Mouse (Mus musculus) E14TG2a.4 (cell line): ENCODE measurements around the gene Tvp23b.

Experiments used
- H3K27me3 ChIP-seq: 2 replicates; pipeline ENCODE4 v1.6.1; 2014; ENCODE audit warnings: low read length, control low read depth; ENCODE audit not compliant: insufficient read depth
- H3K36me3 ChIP-seq: 2 replicates; pipeline ENCODE4 v1.6.1; 2014; ENCODE audit warnings: low read length, control low read depth; ENCODE audit not compliant: insufficient read depth
- H3K4me1 ChIP-seq: replicated peaks from 2 replicates; pipeline ENCODE4 v1.6.1; 2014; ENCODE audit warnings: low read depth, low read length, control low read depth
- H3K4me3 ChIP-seq: replicated peaks from 2 replicates; pipeline ENCODE4 v1.5.1; 2014; ENCODE audit warnings: mild to moderate bottlenecking, low read length
- H3K9me3 ChIP-seq: 2 replicates; pipeline ENCODE4 v1.6.1; 2014; ENCODE audit warnings: low read length, control low read depth
- CTCF ChIP-seq: conservative IDR thresholded peaks from 2 replicates; pipeline ENCODE4 v1.5.1; 2014; ENCODE audit warnings: low read length
- NANOG ChIP-seq: IDR thresholded peaks from 2 replicates; pipeline ENCODE4 v1.6.1; 2014; ENCODE audit warnings: borderline replicate concordance, low read length, mixed read lengths
- POU5F1 ChIP-seq: IDR thresholded peaks from 2 replicates; pipeline ENCODE4 v1.6.1; 2014; ENCODE audit warnings: low read length, borderline replicate concordance

The Tvp23b gene

DNA sequence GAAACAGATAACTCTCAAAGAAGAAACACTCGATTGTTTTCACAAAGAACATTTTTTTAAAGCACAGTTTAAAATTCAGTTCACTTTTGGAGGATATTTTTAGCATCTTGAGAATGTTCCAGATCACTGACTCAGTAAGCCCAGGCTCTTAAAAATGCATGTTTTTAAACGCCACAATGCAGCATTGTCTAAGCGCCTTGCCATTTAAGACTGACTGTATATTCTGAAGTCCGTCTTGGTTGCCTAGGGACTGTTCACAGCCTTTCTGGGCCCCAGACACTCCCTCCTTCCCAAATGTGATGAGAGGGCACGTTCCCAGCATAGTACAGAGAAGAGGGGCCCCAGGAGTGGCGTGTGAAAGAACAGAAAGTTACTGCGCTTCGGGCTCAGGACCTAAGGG, 32.1 kb downstream of the Tvp23b start:
- Histone ChIP-seq H3K36me3 (no peaks in the 10 kb centered on the region), H3K4me3 (no peak overlapping the region), H3K4me1 (no peaks in the 10 kb centered on the region), H3K27me3 (no peaks in the 10 kb centered on the region), H3K9me3 (no peaks in the 10 kb centered on the region)
- no peak for TF ChIP-seq NANOG
- TF ChIP-seq POU5F1: no peak
- TF ChIP-seq CTCF: no peak

GRCm38 (mm10) chr11:62913141-62913540, 33.9 kb downstream of the Tvp23b start:
- Histone ChIP-seq H3K27me3 (no peaks in the 10 kb centered on the region), H3K9me3 (peaks cover 3% of the 10 kb centered on the region), H3K36me3 (no peaks in the 10 kb centered on the region), H3K4me3 (no peak overlapping the region), H3K4me1 (no peaks in the 10 kb centered on the region)
- no peak for TF ChIP-seq POU5F1
- no peak for TF ChIP-seq NANOG
- TF ChIP-seq CTCF: no peak

DNA sequence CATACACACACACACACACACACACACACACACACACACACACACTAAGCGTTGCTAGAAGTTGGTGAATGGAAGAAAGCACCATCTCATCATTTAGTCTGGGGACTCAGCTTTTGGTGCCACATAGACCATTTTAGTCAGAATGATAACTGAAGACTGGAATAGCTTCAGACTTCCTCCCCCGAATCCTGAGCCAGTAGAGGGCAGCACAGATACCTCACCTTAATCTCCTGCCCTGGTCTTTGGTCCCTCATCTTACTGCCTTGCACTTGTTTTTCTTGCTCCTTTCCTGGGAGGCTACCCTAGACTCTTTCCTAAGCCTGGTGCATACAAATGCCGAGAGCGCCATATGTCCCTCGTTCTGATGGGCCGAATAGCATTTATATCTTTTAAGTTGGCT, 35.3 kb downstream of the Tvp23b start:
- Histone ChIP-seq H3K4me3 (no peak overlapping the region), H3K27me3 (no peaks in the 10 kb centered on the region), H3K36me3 (no peaks in the 10 kb centered on the region), H3K9me3 (peaks cover 17% of the 10 kb centered on the region), H3K4me1 (no peaks in the 10 kb centered on the region)
- peak; percentile 48 for TF ChIP-seq CTCF
- TF ChIP-seq NANOG: no peak
- no peak for TF ChIP-seq POU5F1

DNA sequence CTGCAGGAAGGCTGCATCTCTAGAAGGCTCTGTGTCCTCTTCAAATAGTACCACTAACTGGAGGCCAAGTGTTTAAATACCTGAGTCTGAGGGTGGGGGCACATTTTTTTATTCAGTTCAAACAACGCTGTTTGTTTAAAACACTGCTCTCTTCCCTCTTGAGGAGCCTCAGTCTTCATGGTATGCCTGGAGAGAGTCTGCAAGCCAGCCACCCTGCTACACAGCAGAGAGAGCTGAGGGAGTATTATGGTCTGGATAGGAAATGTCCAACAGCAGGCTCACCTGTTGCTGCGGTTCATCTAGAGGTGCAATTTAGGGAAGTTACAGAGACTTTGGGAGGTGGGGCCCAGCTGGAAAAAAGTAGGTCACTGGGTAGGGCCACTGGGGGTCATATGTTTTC, 36.2 kb downstream of the Tvp23b start:
- Histone ChIP-seq H3K27me3 (peaks cover 7% of the 10 kb centered on the region), H3K36me3 (no peaks in the 10 kb centered on the region), H3K4me1 (peaks cover 4% of the 10 kb centered on the region; the same call in 1 of the 2 replicates), H3K4me3 (no peak overlapping the region), H3K9me3 (peaks cover 18% of the 10 kb centered on the region)
- TF ChIP-seq NANOG (no peak), CTCF (no peak), POU5F1 (no peak)

DNA sequence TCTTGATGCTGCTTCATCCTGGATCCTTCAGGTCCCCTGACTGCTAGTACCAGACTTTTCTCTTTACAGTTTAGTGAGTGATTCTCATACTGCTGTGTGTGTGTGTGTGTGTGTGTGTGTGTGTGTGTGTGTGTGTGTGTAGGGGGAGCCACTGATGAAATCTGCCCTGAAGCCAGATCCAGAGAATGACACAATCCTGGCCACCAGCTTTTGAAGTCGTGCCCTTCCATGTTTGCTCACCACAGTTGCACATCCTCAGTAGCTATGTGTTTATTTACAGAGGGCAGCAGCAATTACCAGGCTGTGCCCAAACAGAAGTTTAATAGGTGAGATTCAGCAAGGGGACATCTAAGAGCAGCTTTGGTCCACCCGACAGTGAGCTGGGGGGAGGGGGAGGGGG, 37.5 kb downstream of the Tvp23b start:
- Histone ChIP-seq H3K9me3 (peaks cover 18% of the 10 kb centered on the region), H3K27me3 (peaks cover 7% of the 10 kb centered on the region), H3K36me3 (no peaks in the 10 kb centered on the region), H3K4me1 (peaks cover 12% of the 10 kb centered on the region), H3K4me3 (no peak overlapping the region)
- no peak for TF ChIP-seq CTCF
- no peak for TF ChIP-seq POU5F1

DNA sequence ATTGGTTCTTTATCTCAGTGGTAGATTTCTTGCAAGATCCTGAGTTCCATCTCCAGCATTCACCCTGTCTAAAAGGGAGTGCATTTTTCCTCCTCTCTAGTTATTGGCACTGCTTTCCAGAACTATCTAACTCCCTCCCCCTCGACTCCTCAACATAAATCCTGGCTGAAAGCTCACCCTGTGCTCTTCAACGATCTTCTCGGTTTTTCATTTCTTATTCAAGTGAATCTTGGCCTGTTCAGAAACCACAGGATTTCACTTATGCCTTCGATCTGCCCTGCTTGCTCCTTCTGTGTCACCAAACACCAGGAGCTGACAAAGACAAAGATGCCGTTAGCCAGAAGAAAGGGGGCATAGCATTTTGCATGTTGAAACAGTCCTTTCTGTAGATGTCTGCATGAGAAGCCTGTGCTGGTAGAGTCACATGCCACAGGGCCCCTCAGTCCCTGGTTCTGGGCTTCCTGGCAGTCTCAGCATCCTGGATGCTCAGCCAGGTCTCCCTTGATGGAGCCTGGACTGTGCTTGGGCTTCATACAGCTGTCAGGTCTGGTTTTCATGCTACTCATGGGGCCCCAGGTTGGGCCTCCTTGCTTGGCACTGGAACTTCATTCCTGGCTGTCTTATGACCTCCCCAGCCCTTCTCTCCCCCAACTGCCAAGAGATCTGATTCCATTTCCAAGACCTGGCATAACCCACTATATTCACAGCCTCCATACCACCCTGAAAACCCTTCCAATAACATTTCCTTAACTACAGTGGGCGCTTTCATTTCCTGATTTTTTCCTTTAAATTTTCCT, 40.9 kb downstream of the Tvp23b start:
- H3K27me3 ChIP-seq: peaks cover 7% of the 10 kb centered on the region
- H3K36me3 ChIP-seq: no peaks in the 10 kb centered on the region
- H3K9me3 ChIP-seq: peaks cover 18% of the 10 kb centered on the region
- H3K4me3 ChIP-seq: no peak overlapping the region
- peaks cover 16% of the 10 kb centered on the region for H3K4me1 ChIP-seq
- no peak for TF ChIP-seq NANOG

DNA sequence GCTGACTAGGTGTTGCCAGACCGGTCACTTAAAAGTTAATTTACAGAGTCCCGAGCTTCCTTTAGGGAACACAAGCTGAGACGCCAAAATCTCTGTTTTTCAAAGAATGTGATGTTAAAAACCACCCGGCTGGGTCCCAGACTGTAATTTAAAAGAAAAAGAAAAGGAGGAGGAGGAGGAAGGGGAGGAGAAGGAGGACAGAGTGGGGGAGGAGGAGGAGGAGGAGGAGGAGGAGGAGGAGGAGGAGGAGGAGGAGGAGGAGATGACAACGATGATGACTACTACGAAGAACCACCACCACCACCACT, 41.4 kb downstream of the Tvp23b start:
- TF ChIP-seq CTCF (no peak), POU5F1 (no peak), NANOG (no peak)
- Histone ChIP-seq H3K4me1 (peaks cover 16% of the 10 kb centered on the region), H3K36me3 (no peaks in the 10 kb centered on the region), H3K9me3 (peaks cover 18% of the 10 kb centered on the region), H3K27me3 (peaks cover 7% of the 10 kb centered on the region), H3K4me3 (no peak overlapping the region)

DNA sequence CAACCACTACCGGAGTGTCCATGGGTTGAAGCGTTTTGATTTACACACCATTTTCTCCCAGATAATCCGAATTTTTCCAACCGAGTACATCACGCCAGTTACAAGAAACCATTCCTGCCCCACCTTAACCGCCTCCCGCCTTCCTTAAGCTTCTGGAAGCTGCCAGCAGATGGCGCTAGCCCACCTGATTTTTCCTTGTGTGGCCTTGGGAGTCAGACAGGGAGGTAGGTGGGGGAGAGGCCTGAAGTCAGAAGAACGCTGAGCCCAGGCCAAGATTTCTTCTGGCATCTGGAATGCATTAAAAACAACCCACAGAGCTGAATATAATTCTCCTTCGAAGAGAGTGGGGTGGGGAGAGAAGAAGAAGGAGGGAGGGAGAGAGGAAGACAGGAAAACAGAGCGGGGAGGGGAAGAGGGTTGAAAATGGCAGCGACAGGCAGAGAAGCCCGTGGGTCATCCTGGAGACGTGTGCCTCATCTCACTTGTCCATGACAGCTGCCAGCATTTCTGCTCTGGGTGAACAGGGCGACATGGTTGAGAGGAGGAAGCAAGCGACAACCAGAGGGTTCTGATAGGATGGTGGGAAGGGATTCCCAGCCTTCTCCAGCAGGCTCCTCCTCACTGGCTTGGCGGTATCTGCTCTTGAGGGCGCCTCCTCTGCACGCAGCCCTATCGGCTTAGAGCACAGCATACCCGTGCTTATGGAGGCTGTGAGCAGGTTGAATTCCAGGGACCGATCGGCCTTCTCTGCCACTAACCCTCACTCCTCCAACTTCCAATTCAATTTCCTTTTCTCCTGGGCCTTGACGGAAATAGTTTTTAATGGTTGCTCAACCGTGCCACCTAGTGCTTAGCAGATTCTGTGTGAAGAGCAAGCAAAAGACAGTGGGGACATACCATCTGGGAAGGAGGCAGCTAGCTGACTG, 42.1 kb downstream of the Tvp23b start:
- TF ChIP-seq CTCF: peak; percentile 83
- TF ChIP-seq NANOG: no peak
- peaks cover 18% of the 10 kb centered on the region for H3K9me3 ChIP-seq
- H3K4me3 ChIP-seq: peak overlapping the region; percentile 50; the same call in 1 of the 2 replicates
- no peaks in the 10 kb centered on the region for H3K36me3 ChIP-seq
- peaks cover 7% of the 10 kb centered on the region for H3K27me3 ChIP-seq
- H3K4me1 ChIP-seq: peaks cover 16% of the 10 kb centered on the region
